Mouse (Mus musculus): ENCODE measurements around the gene Scgb2b11.
"Not testable (repeated sequence)": the region's sequence is repeated elsewhere in the genome, so short reads cannot be mapped to it uniquely, and the experiment has no call there.

Scgb2b11 gene

GRCm38 (mm10) chr7:32211045-32211444 lies at the start of gene Scgb2b11:
TSS of gene Scgb2b11 (minus strand) at chr7:32211145.
- not testable (repeated sequence) for DNase-seq

GRCm38 (mm10) chr7:32222540-32222939 lies 11.6 kb upstream of the Scgb2b11 start, which contains the start of gene Scgb1b11:
TSS of gene Scgb1b11 (plus strand) at chr7:32222840.
- not testable (repeated sequence) for DNase-seq

All from heart, adult 11 months (tissue).